Mouse (Mus musculus) naive thymus-derived CD4-positive, alpha-beta T cell, adult 2 months (primary cell): Measurements from ENCODE around the gene Akna.

Experiments
- DNase-seq: peaks from one replicate; pipeline ENCODE4 v3.0.0-alpha.2; 2011; ENCODE audit warnings: low read depth

Gene Akna

GRCm38 (mm10) chr4:63384262-63384661 lies 18.9 kb downstream of the Akna start:
- DNase-seq, result peak; percentile 44

- no peak for DNase-seq
Observed at GRCm38 (mm10) chr4:63383474-63383873, 19.7 kb downstream of the Akna start.

DNA sequence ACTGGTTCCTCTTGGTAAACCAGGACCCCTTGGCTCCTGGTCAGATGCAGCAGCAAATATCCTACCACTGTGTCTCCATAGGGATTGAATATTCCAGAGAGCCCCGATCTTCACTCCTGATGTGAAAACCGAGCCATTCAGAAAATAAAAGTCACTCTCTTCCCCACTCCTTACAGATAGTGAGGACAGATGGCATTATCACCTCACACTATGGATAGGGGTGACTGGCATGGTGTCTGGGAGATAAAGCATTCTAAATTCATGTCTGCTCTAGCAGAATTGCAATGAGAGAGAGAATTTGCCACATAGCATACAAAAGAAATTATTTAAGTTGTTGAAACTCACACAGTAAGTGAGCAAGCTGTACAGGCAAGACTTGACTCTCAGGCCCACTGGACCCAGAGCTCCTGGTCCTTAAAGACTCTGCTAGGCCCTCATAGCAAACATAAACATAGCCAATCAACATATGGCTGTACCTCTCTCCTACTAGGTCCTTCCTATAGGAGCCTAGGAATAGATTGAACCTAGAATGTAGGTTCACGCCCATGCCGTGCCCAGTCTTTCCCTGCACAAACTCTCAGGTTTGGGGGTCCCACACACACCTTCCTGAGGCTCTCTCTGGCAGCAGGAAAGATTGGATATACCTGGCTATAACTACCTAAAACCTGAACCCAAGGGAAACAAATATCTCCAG lies 20.3 kb downstream of the Akna start:
- DNase-seq, result no peak

GRCm38 (mm10) chr4:63377483-63377882 lies 25.7 kb downstream of the Akna start:
- no peak for DNase-seq

DNA sequence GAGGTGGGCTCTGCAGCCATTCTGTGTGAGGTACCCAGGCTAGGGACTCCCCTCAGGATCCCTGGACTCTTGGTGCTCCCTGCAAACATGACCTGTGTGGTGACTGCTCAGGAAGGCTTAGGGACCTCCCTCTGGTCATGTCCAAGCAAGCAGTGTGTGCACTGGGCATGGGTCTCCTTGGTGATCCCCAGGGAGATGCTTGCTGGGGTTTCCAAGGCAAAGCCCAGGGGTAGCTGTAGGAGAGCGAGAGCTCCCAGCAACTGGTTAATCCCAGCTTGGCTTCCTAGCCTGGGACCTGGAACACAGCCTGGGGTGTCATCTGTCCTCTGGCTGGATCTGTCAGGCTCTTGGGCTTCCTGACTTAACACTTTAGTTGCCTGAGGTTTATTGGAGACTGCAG lies 27.8 kb downstream of the Akna start:
- no peak for DNase-seq

DNA sequence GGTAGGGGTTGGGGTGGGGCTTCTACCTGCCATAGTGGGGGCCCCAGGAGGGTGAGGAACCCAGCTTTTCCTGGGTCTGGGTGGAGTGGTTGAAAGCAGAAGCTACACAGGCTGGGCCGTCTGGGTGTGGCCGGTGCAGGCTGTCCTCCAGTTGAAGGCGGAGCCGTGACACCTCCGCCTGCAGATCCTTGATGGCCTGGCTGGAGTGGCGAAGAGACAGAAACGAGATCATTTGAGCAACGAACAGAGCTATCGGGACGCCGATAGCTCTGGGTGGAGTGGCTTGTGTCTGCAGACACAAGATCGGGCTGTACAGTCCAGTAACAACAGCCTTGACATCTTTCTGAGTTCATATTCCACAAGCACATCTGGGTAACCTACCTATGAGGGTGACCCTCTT lies 28.8 kb downstream of the Akna start:
- DNase-seq, result no peak

GRCm38 (mm10) chr4:63373404-63373803 lies 29.8 kb downstream of the Akna start:
- no peak for DNase-seq

- peak; percentile 84 for DNase-seq
Observed at GRCm38 (mm10) chr4:63371890-63372289, 31.3 kb downstream of the Akna start.

- no peak for DNase-seq
Observed at GRCm38 (mm10) chr4:63370897-63371296, 32.3 kb downstream of the Akna start.

DNA sequence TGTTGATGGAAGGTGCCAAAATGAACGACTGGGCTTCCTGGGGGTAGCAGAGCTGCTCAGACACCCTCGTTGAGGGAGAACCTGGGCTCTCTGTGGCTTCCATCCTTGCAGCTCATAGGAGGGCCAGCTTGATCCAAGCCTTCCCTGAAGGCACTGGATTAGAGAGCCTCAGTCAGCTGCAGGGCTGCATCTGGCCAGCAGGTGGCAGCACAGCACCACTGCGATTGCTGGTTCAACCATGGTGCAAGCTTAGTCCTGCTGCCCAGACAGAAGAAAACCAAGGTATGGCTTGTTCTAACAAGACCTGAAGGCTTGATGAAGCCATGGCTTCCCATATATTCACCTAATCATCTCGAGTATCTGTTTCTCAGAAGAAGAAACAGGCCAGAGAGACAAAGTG lies 34.6 kb downstream of the Akna start:
- DNase-seq, result peak; percentile 90

- DNase-seq, result peak; percentile 10
Observed at GRCm38 (mm10) chr4:63362150-63362549, 41.0 kb downstream of the Akna start, which contains the start of gene Orm2. Orm2 (plus strand) TSS chr4:63362449.

GRCm38 (mm10) chr4:63359861-63360260 lies 43.3 kb downstream of the Akna start:
- peak; percentile 9 for DNase-seq

DNA sequence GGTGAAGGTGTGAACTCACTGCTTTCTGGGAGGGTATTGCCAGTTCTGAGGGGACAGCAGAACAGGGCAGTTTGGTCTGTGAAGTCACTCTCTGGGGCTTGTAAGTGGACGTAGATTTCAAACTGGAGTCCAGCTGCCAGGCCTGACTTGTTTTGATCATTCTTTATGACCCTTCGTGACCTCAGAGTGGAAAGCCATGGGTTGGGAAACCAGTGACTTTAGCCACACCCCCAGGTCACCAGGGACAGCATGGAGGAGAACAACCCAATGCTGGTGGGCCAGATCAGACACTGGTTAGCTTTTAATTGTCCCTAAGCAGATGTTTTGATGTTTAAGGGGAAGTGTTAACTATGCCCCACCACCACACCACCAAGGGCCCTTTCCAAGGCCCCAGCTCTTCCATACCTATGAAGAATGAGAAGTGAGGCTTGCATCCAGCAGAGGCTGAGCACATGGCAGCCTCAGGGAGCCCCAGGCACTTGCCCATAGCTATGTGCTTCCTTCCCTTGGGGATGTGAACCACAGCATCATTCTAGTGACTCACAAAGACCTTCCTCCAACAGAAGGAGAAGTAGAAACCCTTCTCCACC lies 46.1 kb downstream of the Akna start:
- DNase-seq, result peak; percentile 12

DNA sequence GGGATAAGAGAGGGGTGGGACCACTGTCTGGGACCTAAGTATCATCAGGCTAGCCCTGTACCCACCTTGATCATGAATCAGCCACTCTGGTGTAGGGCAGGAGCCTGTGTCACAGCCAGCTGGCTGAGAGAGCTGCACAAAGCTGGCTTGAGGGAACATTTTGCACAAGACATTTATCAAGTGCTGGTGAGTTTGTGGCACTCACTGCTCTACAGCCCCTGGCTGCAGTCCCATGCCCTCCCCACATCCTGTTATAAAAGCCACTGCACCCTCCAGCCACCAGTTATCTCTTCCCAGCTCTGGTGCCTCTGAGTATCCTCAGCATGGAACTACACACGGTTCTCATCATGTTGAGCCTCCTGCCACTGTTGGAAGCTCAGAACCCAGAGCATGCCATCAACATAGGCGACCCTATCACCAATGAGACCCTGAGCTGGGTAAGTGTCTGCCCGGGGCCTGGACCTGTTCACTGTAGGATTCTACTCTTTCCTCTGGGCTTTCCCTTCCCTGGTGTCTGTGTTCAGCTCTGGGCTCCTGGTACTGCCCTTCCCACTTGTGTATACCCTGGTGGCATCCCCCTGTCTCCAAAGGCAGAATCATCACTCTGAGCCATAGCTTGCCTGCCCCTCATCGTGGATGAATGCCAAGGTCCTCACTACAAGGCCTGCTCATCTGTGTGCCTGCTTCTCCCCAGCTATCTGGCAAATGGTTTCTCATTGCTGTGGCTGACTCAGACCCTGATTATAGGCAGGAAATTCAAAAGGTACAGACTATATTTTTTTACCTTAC lies 47.1 kb downstream of the Akna start, which contains the start of gene Orm3:
Gene Orm3 (plus strand): TSS at position 286 of the 789 bp plus-strand sequence.
- peak; percentile 23 for DNase-seq

DNA sequence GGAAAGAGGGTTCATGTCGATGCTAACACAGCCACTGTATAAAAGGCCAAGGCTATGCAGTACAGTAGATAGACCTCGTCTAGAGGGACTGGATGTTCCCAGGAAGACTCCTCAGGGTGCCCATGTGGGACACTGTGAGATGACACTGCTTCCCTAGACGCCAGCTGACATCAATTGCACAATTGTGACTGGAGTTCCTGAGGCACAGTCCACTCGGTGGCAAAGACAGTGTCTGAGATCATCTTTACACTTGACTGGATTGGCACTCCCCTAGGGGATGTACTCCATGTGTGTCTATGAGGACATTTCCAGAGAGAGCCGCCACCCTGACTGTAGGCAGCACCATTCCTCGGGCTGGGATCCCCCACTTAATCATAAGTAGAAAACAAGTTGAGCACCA lies 54.6 kb downstream of the Akna start:
- DNase-seq, result no peak

GRCm38 (mm10) chr4:63346659-63347058 lies 56.5 kb downstream of the Akna start:
- DNase-seq, result no peak

DNA sequence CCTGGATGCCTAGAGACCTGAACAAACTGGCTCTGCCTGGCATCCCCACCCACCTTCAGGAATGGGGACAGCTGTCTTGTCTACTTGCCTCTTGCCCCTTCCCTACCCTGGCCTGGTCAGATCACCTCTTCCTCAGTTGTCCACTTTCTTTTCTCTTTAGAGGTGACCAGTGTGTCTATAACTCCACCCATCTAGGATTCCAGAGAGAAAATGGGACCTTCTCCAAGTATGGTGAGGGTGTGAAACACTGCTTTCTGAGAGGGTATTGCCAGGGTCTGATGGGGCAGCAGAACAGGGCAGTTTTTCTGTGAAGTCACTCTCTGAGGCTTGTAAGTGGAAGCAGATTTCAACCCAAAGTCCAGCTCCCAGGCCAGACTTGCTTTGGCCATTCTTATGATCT lies 57.9 kb downstream of the Akna start:
- DNase-seq, result no peak

DNA sequence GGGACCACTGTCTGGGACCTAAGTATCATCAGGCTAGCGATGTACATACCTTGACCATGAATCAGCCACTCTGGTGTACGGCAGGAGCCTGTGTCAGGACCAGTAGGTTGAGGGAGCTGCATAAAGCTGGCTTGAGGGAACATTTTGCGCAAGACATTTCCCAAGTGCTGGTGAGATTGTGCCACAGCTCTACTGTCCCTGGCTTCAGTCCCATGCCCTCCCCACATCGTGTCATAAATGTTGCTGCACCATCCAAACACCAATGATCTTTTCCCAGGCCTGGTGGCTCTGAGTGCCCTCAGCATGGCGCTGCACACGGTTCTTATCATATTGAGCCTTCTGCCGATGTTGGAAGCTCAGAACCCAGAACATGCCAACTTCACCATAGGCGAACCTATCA lies 58.9 kb downstream of the Akna start, which contains the start of gene Orm1:
Gene Orm1 (plus strand): TSS at position 266 of the 400 bp plus-strand sequence.
- no peak for DNase-seq

DNA sequence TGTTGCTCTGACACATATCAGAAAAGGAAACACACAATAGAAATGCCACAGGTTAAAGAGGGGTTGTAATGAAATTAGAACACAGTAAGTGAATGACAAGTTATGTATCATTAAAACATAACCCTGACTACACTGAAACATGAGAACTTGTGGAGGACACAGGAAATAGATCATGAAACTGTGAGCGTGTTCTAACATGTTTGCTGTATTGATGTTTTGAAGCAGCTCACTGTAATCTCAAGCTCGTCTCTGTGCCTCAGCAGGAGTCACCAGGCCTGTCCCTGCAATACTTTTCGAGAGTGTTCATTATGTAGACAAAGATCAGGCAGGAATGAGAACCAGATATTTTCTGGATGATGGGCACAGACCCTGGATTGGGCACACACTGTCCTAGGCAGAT lies 59.5 kb downstream of the Akna start:
- no peak for DNase-seq

- no peak for DNase-seq
Observed at GRCm38 (mm10) chr4:63342491-63342890, 60.7 kb downstream of the Akna start.

GRCm38 (mm10) chr4:63338414-63339076 lies 64.6 kb downstream of the Akna start:
- no peak for DNase-seq

- no peak for DNase-seq
Observed at GRCm38 (mm10) chr4:63333403-63333802, 69.8 kb downstream of the Akna start.
